Comparison of ENCODE assay signal across 8 mouse cellular contexts in the genomic region with DNA sequence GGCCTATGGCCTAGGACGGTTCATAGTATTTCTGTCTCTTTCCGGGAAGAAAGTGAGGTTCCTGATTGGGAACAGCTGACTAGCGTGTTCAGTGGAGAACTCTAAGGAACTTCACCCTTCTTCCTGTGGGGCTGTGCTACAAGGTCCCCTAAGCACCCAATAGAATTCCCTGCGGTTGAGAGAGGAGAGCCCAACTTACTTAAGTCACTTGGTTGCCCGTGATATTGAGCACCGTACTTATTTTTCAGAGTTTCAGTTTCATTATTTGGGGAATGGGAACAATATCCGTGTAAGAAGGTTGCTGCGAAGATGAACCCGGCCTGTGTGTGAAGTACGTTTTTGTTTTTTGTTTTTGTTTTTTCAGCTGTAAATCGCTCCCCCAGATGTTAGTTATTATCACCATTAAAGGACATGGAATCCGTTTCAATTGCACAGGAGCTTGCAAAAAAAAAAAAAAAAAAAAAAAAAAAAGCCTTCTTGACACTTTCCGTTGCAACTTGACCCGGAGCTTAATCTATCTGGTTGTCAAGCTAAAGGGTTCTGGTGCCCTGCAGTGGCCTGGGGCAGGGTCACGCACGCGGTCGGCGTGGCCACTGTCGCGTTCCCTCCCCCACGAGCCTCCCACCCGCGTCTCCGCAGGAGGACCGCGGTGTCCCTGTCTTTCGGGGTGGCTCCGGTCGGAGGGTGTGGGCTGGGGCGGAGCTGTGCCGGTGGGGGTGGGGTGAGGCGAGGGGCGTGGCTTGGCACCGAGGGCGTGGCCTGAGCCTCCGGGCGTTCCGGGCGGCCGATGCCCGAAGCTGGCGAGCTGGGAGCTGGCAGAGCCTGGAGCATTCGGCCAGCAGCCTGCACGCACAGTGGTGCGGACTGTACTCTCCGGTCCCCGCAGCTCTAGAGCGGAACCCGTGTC. TPM values are rescaled to one million over a fixed set of nuclear protein-coding genes. Genes with fewer than 3 reads are reported as not detected.
DNase-seq lines count a peak whose midpoint lies in the region; ATAC-seq and TF ChIP-seq lines count a peak whose summit lies in the region.

A gene (plus strand): TSS at position 751 of the 907 bp plus-strand sequence.

- TF ChIP-seq CTCF in bone marrow macrophage, adult 2 months (IDR thresholded peaks at IDR 0.05; ENCODE audit: low read depth, low read length), result no peak
- TF ChIP-seq CTCF in midbrain, postnatal 0 days (IDR thresholded peaks at IDR 0.05), result no peak

- H3K4me3 ChIP-seq in bone marrow macrophage, adult 2 months (ENCODE audit: insufficient read depth, low read length), result peak within 1 kb of the TSS; percentile 83
- peak within 1 kb of the TSS; percentile 63 for H3K4me3 ChIP-seq in embryonic facial prominence, embryonic 15.5 days (replicated peaks)
- H3K4me3 ChIP-seq in limb, embryonic 15.5 days, result peak within 1 kb of the TSS; percentile 64
- H3K4me3 ChIP-seq in midbrain, postnatal 0 days (ENCODE audit: low read depth, low read length), result peak within 1 kb of the TSS; percentile 58

- H3K4me1 ChIP-seq in bone marrow macrophage, adult 2 months (ENCODE audit: control insufficient read depth, insufficient read depth, low read length), result peaks cover 10% of the 10 kb centered on the region
- peaks cover 14% of the 10 kb centered on the region for H3K4me1 ChIP-seq in embryonic facial prominence, embryonic 15.5 days
- peaks cover 15% of the 10 kb centered on the region for H3K4me1 ChIP-seq in limb, embryonic 15.5 days
- H3K4me1 ChIP-seq in midbrain, postnatal 0 days (ENCODE audit: insufficient read depth, low read length), result 0 out of 2 replicates have a peak, but pooled peaks cover 3% of the 10 kb centered on the region

- no peaks in the 10 kb centered on the region for H3K36me3 ChIP-seq in embryonic facial prominence, embryonic 15.5 days
- no peaks in the 10 kb centered on the region for H3K36me3 ChIP-seq in limb, embryonic 15.5 days
- no peaks in the 10 kb centered on the region for H3K36me3 ChIP-seq in midbrain, postnatal 0 days (ENCODE audit: insufficient read depth, low read length)

- no peak; the same call in 1 of the 2 replicates for TF ChIP-seq POLR2A in bone marrow macrophage, adult 2 months (IDR thresholded peaks at IDR 0.05; ENCODE audit: borderline replicate concordance, low read depth, low read length)

- 2% methylated on average over 50 of the region's 50 CpGs for WGBS in embryonic facial prominence, embryonic 15.5 days
- 3% methylated on average over 50 of the region's 50 CpGs for WGBS in limb, embryonic 15.5 days
- 7% methylated on average over 47 of the region's 50 CpGs for WGBS in midbrain, postnatal 0 days

- H3K9ac ChIP-seq in embryonic facial prominence, embryonic 15.5 days, result peak within 1 kb of the TSS; percentile 54
- peak within 1 kb of the TSS; percentile 40; the same call in 1 of the 2 replicates for H3K9ac ChIP-seq in limb, embryonic 15.5 days
- peak within 1 kb of the TSS; percentile 60 for H3K9ac ChIP-seq in midbrain, postnatal 0 days (replicated peaks; ENCODE audit: low read length, poor library complexity, severe bottlenecking)

- H3K27me3 ChIP-seq in embryonic facial prominence, embryonic 15.5 days, result peaks cover 17% of the 10 kb centered on the region; the same call in 1 of the 2 replicates
- H3K27me3 ChIP-seq in limb, embryonic 15.5 days, result peaks cover 26% of the 10 kb centered on the region
- peaks cover 5% of the 10 kb centered on the region; the same call in 1 of the 2 replicates for H3K27me3 ChIP-seq in midbrain, postnatal 0 days (ENCODE audit: insufficient read depth, low read length)

- peak within 1 kb of the TSS; percentile 100 for H3K4me2 ChIP-seq in embryonic facial prominence, embryonic 15.5 days (replicated peaks)
- peak within 1 kb of the TSS; percentile 100 for H3K4me2 ChIP-seq in limb, embryonic 15.5 days
- peak within 1 kb of the TSS; percentile 100 for H3K4me2 ChIP-seq in midbrain, postnatal 0 days (ENCODE audit: low read depth, low read length, poor library complexity, severe bottlenecking)

- H3K27ac ChIP-seq in bone marrow macrophage, adult 2 months (ENCODE audit: insufficient read depth, low read depth, low read length), result peak within 1 kb of the TSS; percentile 75
- H3K27ac ChIP-seq in embryonic facial prominence, embryonic 15.5 days (replicated peaks), result no peak within 1 kb of the TSS
- no peak within 1 kb of the TSS; the same call in 1 of the 2 replicates for H3K27ac ChIP-seq in limb, embryonic 15.5 days
- H3K27ac ChIP-seq in midbrain, postnatal 0 days (ENCODE audit: low read depth, low read length), result no peak within 1 kb of the TSS

- peak; percentile 95 for DNase-seq in A20 (ENCODE audit: low read depth, low spot score)
- peak; percentile 91 for DNase-seq in heart, adult 8-10 months (ENCODE audit: low spot score)
- peak; percentile 91 for DNase-seq in kidney, adult 9 months
- peak; percentile 59 for DNase-seq in midbrain, postnatal 0 days (ENCODE audit: low spot score)
- peak; percentile 97 for DNase-seq in spleen, postnatal 10 days (ENCODE audit: low spot score in 2 of 2)

- ATAC-seq in embryonic facial prominence, embryonic 15.5 days (ENCODE audit: insufficient number of reproducible peaks, low FRiP score, low TSS enrichment, low read depth), result peak; percentile 90
- peak; percentile 67 for ATAC-seq in limb, embryonic 15.5 days (ENCODE audit: insufficient number of reproducible peaks, low FRiP score, low TSS enrichment, low read depth)
- ATAC-seq in midbrain, postnatal 0 days (ENCODE audit: low FRiP score), result peak; percentile 66

- H3K9me3 ChIP-seq in embryonic facial prominence, embryonic 15.5 days (replicated peaks), result no peaks in the 10 kb centered on the region
- H3K9me3 ChIP-seq in limb, embryonic 15.5 days, result no peaks in the 10 kb centered on the region
- no peaks in the 10 kb centered on the region for H3K9me3 ChIP-seq in midbrain, postnatal 0 days (ENCODE audit: low read length)

RNA-seq across cellular contexts. Expression of the gene that starts here (rescaled TPM):
- 44.1 and 45.3 TPM in 2 replicates for polyA plus RNA-seq in bone marrow macrophage, adult 2 months (2012; ENCODE audit: insufficient read depth, insufficient read length, missing spikeins)
- 6.9 and 7.1 TPM in 2 replicates for polyA plus RNA-seq in embryonic facial prominence, embryonic 15.5 days (2015; fragmentation: Nextera tagmentation; extraction: Ambion mirVana)
- 10 to 100 TPM; 39.9 to 43.8 (median 42.7) TPM for total RNA-seq in heart, adult 8-10 months (2022)
- 5.1 and 5.6 TPM in 2 replicates for polyA plus RNA-seq in limb, embryonic 15.5 days (2015; fragmentation: Nextera tagmentation; extraction: Ambion mirVana)
- 5.7 and 6.4 TPM in 2 replicates for total RNA-seq in midbrain, postnatal 0 days (2014; rRNA removed)
- 0.82 and 1.6 TPM in 2 replicates for polyA plus RNA-seq in midbrain, postnatal 0 days (2015; fragmentation: Nextera tagmentation; extraction: Ambion mirVana)
